Mouse (Mus musculus): ENCODE measurements at regions not wholly inside any gene's neighbourhood (a gene's known extent, or its start where the extent isn't known, plus 50 kb on each side); places are given as distances from the start of the nearest gene placed in this dataset.

DNA sequence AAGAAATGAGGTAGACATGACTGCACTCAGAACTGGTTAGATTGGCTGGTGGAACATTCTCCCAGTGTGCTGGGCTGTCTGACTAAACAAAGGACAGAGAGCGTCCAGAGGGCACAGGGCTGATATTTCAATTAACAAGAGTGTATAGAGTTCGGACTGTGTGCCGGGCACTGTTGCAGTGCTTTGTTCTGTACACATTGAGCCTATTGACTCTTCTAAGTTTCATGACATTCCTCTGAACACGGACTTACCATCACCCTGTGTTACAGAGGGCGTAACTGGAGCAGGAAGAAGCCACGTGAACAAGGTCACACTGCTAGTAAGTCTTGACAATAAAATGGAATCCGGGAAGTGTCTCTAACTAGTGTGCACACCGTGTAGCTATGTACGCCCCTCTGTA, 92.1 kb upstream of the Barx2 start:
- no peak for DNase-seq

DNA sequence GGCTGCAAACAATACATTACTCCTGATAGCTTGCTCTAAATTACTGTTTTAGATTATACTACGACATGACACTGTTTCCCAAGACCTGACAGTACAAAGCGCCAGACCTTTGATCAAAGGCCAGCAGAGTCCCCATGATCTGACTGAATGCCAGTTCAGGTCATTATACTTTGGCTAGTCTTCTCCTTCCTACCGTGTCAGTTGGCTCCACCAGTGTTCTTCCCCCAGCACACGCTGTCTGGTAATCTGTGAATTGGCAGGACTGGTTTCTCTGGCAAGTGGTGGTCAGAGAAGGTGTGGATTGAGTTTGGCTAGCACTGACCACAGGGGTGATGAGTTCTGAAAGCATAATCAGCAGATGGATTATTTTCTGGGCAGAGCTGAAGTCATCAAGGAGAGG, 93.1 kb upstream of the Barx2 start:
- DNase-seq = no peak

DNA sequence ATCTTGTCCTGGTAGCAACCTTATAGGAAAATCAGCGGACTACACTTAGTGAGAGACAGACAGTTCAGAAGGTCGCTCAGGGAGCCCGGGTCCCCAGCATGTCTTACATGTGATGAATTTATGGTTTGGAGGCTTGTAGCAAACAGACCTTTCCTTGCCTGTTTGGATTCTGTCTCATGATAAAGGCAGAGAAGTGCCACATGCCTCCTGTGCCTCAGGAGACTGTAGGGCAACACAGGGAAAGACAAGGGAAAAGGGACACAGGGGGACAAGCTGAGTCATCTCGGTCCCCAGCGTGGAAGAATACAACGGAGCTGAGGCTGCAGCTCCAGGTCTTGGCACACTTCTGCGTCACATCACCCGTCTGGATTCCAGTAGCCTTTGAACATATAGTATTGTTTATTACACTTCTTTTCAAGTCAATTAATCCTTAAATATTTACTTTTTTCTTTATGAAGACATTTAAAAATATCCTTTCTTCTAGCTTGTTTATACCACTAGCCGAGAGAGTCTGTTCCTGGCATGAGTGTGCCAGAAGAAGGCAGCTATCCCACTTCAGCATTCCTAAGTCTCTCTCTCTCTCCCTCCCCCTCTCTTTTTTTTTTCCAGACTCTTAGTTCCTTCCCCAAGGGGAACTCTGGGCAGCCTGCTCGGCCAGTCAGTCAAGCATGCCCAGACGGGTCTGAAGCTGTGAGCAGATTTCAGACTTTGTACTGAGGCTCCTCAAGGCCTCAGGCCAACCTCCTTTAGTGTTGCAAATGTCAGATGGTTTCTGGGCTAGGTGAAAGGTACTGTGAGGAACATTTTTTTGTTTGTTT, 97.9 kb upstream of the Barx2 start:
- peak; percentile 36 to 70 for DNase-seq

DNA sequence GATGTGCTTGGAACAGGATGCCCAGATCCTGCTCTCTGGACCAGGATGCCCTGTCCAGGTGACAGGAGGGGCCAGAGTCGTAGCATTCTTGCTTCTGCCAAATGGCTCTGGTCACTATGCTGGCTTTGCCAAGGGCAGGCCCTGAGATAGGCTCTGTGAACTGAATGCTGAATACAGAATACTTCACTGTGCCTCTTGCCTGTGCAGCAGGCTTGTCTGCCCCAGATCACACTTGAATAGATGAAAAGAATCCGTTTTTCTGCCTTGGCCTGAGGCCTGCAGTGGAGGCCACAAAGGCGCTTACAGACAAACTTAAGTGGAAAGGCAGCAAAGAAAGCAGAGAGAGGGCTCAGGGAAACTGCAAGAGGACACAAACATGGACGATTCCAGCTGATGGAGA, 99.7 kb upstream of the Arhgap32 start:
- no peak for DNase-seq

DNA sequence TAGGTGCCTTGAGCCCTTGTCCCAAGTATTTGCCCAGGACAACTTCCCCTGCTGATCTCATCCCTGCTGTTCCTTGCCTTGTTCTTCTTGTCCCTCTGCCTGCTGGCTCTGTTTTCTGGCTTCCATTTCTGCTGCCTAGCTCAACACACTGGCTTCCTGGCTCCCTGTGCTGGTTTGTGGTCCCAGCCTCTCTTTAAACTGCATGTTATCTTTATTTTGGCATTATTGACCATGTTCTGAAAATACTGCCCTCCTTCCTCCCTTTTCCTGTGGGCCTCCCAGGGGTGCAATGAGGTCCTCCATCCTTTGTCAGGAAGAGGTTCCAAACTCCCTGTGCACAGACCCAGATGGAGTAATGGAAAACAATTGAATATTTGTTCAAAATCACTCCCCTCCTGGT, 97.9 kb upstream of the Arhgap32 start:
- no peak for DNase-seq

DNA sequence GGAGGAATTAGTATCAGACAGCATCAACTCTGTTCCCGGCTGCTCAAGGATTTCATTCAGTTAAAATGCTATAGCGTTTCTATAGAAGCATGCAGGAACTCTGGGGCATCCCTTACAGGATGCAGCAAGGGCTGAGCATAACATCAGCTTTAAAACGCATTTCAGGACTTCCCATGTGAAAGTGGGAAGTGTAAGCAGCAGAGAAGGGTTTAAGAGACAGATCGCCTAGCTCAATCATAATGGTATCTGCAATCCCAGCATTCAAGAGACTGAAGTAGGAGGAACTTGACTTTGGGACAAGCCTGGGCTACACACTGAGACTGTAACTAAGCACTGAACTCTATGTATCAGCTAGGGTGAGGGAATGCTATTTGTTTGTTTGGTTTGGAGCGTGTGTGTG, 96.2 kb upstream of the Arhgap32 start:
- DNase-seq = no peak

DNA sequence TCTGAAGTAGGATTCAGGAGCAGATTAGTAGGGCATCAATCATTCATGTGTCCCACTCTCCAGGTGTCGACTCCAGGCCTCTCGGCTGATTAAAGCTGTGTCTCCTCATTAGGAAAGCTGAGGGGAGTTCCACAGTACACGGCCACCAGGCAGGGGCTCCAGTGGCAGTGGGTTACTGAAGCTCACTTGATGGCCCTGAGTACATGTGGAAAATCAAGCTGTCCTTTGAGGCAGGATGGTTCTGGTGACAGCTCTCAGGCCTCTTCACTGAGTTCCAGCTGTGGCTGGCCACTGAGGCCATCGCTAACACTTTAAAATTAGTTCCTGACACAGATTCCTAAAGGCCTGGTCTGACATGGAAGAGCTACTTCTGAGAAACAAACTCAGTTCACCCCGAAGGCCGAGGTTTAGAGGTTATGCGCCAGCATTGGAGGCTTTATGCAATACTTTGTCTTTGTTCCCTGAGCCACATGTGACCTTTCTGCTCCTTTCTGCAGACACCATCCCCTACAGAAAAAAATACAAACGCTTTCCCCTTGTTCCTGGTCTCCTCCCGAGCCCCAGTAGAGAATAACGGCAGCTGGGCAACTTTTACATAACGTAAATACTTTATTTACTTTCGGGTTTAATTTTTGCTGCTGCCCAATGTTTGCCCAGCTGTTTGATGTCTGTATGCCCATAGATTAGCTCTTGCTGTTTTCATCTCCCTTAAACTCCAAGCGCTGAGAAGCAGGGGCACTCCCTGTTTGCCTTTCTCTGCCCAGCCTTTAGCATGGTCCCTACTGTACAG, 94.8 kb upstream of the Arhgap32 start:
- peak in 1 of 2 experiments; percentile 41 for DNase-seq

DNA sequence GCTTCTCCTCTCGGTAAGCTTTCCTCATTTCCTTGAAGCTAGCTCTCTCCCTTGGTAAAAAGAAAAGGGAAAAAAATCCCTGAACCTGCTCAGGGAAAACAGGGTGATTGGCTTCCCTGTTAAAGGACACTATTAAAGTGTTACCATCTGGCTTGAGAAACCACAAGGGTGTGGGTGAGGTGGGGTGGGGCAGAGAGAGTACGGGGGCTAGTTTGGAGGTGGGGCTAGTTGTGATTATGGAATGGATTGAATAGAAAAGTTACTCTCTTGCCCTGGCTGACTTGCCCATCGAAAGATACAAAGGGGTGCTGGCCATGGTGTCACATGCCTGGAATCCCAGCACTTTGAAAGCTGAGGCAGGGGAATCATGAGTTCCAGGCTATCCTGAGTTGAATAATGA, 94.2 kb upstream of the Arhgap32 start:
- DNase-seq = no peak

DNA sequence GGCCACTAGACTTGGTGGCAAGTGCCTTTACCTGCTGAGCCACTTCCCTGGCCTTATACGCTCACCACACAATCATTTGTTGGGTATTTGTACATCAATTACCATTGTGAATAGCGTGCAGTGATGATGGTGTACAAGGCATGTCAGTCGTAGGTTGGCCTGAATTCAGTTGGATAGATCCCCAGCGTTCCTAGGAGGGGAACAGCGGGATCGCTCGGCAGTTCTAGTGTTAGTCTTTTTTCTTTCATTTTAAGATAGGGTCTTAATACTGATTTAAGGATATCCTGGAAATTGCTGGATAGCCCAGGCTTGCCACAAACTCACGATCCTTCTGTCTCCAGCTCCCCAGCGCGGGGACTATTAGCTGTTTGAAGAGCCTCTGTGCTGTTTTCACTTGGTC, 92.9 kb upstream of the Arhgap32 start:
- DNase-seq = no peak

DNA sequence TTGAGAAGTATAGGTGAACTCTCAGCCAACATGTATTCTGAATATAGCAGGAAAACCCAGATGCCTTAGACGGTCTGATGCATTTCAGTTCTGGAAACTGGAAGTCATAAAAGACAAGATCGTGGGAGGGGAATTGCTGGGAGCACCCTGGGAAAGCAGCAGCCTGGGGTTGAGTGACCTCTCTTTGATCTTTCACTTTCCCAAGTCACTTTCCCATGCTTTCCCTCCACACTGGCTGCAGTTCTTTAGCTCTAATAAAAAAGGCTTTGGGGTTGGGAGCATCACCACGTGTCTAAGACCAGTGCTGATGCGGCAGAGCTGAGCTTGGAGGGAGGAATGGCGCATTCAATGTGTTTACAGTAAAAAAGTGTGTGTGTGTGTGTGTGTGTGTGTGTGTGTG, 91.2 kb upstream of the Arhgap32 start:
- peak in 1 of 2 experiments; percentile 29 for DNase-seq

DNA sequence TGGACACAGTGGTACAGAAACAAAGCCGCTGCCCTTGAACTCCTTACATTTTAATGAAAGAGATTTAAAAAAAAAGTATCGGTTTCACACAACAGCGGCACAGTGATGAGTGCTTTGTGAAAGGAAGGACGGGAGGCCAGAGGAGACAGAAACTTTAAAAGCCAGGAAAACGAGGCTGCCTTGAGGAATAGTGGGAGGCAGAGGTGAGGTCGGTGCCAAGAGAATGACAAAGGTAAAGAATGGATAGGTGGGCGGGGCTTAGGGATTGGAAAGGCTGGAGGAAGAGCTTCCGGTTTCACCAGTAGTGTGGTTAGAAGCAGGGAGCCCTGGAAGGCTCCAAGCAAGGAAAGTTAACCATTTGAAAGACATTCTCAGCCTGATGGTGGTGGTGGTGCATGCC, 88.0 kb upstream of the Arhgap32 start:
- DNase-seq = peak; percentile 51 to 53

DNA sequence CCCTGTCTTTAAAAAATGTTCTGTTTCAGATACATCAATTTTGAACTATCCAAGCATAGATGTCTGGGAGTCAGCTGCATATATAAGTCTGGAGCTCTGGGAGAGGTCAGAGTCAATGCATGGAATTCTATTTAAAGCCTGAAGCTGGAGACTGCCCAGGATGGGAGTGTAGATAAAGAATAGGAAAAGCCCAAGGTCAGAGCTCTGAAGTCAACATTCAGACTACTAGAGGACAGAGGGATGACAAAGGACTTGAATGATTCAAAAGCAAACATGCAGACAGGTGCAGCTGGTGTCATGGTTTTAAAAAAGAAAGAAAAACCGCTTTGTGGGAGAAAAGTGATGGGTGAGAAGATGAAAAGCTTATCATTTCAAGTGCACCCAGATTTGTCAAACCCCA, 86.9 kb upstream of the Arhgap32 start:
- no peak for DNase-seq

DNA sequence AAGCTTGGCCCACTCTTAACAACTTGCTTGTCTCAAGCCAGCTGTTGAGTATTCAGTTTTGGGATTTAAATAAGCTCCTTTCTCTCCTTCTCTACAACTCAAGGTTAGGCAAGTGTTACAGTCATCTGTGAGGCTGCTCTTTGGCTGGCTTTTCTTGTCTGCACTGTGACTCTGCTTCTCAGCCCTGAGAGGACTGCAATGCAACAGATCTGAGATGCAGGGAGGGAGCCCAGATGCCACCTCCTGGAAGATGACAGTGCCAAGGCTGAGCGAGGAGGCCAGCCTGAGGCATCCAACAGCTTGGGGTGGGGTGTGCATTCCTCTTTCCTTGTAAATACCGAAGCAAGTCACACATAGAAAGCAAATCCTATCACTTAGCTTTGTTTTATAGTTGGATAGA, 86.2 kb upstream of the Arhgap32 start:
- DNase-seq = no peak

DNA sequence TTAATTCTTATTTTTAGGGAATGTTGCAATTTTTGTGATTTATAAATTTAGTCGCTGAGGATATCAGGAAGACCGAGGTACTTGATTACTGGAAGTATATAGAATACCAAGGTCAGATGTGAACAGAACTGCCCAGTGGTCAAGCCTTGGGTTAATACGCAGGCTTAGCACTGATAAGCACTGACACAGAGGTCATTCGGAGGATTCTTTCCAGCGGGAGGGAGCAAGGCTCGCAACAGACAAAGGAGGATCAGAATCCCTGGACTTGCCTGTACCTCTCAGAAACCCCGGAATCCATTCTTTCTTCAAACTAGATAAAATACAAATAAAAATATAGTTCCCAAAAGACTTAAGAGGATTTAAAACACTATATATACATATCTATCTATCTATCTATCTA, 85.7 kb upstream of the Arhgap32 start:
- no peak for DNase-seq

DNA sequence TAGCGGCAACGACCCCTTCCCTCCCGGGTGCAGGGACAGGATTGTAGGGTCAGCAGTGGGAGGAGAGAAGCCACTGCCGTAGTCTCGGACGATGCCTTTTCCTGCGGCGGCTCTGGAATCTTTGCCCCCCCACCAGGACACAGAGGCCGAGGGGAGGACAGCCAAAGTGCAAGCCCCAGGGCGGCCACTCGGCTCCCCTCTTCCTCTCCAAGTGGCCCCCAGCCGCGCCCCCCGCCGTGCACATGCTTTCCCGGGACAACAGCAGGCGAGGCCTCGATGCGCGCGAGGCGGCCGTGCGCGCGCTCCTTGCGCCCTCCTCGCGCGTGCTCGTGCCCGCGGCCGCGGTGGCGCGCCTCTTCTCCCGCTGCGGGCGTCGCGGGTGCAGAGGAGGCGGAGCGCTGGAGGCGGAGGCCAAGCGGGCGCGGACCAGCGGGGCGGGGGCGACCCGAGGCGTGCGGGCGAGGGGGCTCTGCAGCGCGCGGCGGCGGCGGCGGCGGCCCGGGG, 83.9 kb upstream of the Arhgap32 start:
- peak; percentile 83 to 92 for DNase-seq

DNA sequence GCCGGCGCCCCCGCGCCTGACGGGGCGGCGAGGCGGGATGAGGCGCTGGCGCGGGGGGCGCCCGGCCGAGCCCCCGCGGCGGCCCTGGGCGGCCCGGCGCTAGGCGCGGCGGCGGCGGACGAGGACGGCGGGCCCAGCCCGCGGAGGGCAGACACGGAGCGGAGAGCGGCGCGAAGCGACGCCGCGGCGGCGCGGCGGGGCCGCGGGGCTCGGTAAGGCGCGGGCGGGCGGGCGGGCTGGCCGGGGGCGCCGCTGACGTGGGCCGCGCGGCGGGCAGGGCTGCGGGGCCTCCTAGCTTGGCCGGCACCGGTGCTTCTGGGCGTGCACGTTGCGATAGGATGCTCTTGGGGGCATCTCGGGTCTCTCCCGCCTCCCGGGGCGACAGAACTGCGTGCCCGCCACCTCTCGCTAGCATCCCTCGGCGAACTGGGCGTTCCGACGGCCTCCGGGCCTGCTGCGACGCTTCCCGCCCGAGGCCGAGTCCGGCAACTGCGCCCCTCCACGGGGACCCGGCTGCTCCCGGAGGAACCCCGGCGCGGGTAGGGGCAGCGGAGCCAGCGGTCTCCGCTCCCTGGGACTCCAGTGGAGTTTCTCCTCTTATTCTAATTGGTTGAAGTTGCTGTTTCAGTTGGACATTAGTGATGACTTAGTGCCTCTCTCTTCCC, 83.3 kb upstream of the Arhgap32 start:
- DNase-seq = peak; percentile 58 to 65

DNA sequence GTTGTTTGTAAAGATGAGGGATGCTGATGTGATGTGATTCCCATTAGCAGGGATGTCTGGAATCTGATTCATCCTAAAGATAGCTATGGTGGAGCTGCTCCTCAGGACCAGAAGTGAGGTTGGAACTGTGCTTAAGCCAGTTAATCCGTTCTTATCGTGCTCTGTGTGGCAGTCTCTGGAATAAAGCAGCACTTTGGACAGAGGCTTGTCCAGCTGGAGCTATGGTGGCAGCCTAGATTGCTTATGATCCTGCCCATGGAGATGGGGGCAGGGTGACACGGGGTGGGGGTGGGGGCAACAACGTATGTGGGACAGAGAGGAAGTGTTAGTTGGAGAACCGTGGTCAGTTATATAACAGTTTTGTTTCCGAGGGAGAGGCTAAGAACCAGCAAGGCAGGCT, 82.0 kb upstream of the Arhgap32 start:
- no peak for DNase-seq

DNA sequence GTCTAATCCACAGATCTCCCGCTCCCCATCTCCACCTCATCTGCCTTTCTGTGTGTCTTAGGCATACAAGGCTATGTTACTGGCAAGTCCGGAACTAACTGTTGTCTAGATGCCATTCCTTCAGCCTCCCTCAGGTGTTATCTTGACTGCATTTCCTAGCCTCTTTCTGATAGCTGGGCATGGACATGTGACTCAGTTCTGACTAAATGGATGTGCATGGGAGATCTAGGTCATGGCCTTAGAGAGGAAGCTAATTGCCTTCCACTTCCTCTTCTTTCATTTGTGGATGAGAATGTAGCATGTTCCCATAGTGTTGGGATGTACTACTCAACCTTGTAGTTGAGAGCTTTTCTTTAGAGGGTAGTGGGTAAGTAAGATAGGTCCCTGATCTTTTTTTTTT, 75.9 kb upstream of the Arhgap32 start:
- no peak for DNase-seq

DNA sequence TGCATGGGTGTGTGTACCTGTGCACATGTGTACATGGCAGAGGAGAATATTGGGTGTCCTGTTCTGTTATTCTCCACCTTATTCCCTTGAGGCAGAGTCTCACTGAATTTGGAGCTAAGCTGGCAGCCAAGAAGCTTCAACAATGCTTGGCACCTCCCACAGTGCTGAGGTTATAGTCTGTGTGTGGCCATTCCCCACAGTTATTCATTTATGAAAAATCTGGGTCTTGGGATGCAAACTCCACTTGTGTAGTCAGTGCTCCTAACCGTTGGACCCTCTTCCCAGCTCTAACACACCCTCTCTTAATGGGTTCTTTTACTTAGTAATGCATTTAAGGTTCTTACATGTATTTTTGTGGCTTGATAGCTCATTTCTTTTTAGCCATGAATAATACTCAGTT, 72.6 kb upstream of the Arhgap32 start:
- DNase-seq = no peak

DNA sequence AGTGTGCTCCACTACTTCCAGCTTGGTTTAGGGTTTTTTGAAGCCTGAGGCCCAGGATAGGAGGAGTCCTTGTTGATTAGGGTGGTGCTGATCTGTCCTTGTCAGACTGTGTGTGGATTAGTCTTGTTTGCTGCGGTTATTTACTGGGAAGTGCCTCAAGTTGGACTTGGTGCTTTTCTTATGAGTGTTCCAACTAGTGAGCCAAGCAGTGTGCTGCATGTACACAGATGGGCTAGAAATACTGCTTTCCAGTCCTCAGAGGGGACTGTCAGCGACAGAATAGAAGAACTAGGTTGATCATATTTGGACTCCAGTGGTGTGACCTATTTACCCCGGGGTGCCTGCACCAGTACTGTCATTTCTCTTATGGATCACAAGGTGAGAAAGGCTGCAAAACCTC, 69.1 kb upstream of the Arhgap32 start:
- DNase-seq = no peak

DNA sequence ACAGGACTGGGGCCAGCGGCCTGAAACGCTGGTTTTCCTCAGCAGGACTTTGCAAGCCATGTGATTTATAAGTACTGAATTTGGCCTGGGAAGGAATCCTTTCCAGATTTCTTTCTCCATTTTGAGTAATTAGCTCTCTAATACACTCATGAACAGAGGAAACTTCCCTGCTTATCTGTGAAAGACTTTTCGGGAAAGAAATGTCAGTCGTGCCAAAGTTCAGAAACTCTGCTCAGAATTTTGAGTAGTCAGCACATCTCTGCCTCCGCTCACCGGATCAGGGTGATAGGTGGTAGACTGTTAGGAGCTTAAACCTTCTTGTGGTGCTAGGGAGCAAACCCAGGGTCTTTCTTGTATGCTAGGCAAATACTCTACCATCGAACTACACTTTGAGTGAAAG, 67.0 kb upstream of the Arhgap32 start:
- no peak for DNase-seq

DNA sequence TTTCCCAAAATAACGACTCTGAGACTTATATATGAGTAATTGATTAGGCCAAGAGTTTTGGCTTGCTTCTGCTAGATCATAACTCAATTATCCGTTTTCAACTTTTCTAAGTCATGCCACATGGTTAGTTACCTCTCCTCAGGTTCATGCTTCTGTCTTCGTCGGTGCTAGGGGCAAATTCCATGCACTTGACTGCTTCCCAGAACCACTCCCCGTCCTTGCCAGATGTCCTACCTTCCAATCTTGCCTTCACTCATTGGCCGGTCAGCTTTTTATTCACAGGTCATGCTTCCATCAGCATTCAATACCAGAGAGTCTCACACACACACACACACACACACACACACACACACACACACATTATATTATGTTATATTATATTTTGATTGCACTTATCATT, 66.4 kb upstream of the Arhgap32 start:
- no peak for DNase-seq

DNA sequence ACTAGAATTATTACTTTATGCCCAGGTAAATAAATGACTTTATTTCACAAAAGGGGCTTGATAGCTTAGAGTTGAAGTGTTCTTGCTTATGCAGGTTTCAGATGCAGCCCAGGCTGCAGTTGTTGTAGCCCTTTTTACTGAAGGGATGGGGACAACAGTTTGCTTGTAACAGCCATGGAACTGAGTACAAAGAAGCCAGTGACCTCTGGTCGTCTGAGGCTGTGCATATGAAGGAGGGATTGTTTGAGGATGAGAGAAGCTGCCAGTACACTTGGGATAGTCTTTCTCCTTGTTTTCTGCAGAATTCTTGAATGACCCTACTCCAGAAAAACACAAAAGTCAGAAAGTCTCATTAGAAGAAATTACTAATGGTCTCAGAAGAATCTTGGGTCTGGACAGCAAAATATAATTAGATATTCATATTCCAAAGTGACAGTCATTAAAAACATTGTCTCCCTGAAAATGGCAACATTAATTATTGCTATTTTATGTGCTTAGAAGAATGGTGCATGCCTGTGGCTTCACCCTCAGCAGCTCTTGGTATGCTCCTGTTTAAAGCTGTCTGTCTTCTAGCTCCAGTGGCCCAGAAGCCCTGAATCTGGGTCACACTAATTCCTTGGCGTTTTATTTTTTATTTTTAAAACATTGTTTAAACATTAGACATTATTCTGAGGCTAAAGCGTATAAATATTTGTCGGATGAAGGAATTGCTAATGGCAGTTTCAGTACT, 61.9 kb upstream of the Arhgap32 start:
- no peak for DNase-seq
